Mouse (Mus musculus) stomach, embryonic 14.5 days (tissue): ENCODE data around the gene Plcd3. TPM values are rescaled to one million over a fixed set of nuclear protein-coding genes. Genes with fewer than 3 reads are reported as not detected.
A peak's percentile ranks its signal among the peaks of the same experiment; 100 is the strongest.

Experiments
- ATAC-seq: fragments of 200-750 bp; cut with Nextera tagmentation; 2 replicates; pipeline ENCODE4 v1.8.0; 2017; ENCODE audit warnings: low read depth, moderate TSS enrichment; ENCODE audit not compliant: insufficient number of reproducible peaks, insufficient read depth, low FRiP score
- H3K27ac ChIP-seq: fragments of 300-500 bp; sonication (generic); 2 replicates; pipeline ENCODE4 v1.5.1; 2014; ENCODE audit warnings: mild to moderate bottlenecking, low read length, moderate library complexity, mixed read lengths
- H3K27me3 ChIP-seq: fragments of 300-500 bp; sonication (generic); 2 replicates; pipeline ENCODE4 v1.6.1; 2014; ENCODE audit warnings: low read length, control low read depth, mixed read lengths; ENCODE audit not compliant: control insufficient read depth, insufficient read depth
- H3K36me3 ChIP-seq: fragments of 300-500 bp; sonication (generic); 2 replicates; pipeline ENCODE4 v1.6.1; 2014; ENCODE audit warnings: mild to moderate bottlenecking, control low read depth, low read length, moderate library complexity, mixed read lengths; ENCODE audit not compliant: control insufficient read depth, insufficient read depth
- H3K4me1 ChIP-seq: fragments of 300-500 bp; sonication (generic); 2 replicates; pipeline ENCODE4 v1.6.1; 2014; ENCODE audit warnings: low read length, control low read depth, mixed read lengths; ENCODE audit not compliant: control insufficient read depth, insufficient read depth
- H3K4me2 ChIP-seq: fragments of 300-500 bp; sonication (generic); replicated peaks from 2 replicates; pipeline ENCODE4 v1.6.1; 2014; ENCODE audit warnings: low read depth, low read length, control low read depth
- H3K4me3 ChIP-seq: fragments of 300-500 bp; sonication (generic); 2 replicates; pipeline ENCODE4 v1.5.1; 2014; ENCODE audit warnings: low read depth, low read length, control low read depth
- H3K9ac ChIP-seq: fragments of 300-500 bp; sonication (generic); replicated peaks from 2 replicates; pipeline ENCODE4 v1.6.1; 2014; ENCODE audit warnings: low read depth, mild to moderate bottlenecking, control low read depth, low read length, moderate library complexity, mixed read lengths
- H3K9me3 ChIP-seq: fragments of 300-500 bp; sonication (generic); 2 replicates; pipeline ENCODE4 v1.6.1; 2016; ENCODE audit warnings: low read depth, low read length, control low read depth; ENCODE audit not compliant: control insufficient read depth
- WGBS: fragments of 180-500 bp; shearing (Covaris S2); extraction: QIAGEN DNeasy Blood & Tissue Kit; methylation state at CpG from one replicate; pipeline ENCODE4 v1.1.7; 2014; 5-methylcytosine and 5-hydroxymethylcytosine counted together
- polyA plus RNA-seq: library from polyadenylated mRNA; unstranded; fragments of >200 nt; fragmentation: Nextera tagmentation; extraction: Ambion mirVana; gene quantifications from 2 replicates; pipeline ENCODE4 v1.2.1, GENCODE M21; 2014

The Plcd3 gene
- polyA plus RNA-seq, 1 experiment from 2014 or later: 2.5 TPM

DNA sequence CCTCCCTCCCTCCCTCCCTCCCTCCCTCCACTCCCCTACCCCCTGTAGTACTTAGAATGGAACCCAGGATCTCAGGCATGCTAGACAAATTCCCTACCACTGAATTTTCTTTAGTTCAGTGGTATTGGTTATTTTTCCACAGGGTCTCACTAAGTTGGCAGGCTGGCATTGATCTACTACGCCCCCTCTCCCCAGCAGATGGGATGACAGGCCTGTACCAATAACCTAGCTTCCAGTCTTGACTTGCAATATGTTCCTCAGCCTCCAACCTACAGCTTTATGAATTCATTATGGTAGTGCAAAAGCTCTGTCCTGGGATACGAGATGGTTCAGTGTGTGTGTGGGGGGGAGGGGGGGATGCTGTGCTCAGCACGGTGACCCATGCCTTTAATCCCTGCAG is 77.5 kb downstream of the Plcd3 start:
- no peak overlapping the region for H3K4me3 ChIP-seq
- no peaks in the 10 kb centered on the region for H3K9me3 ChIP-seq
- H3K27me3 ChIP-seq: no peaks in the 10 kb centered on the region
- no peak overlapping the region for H3K4me2 ChIP-seq
- WGBS: 89% methylated on average over 3 of the region's 3 CpGs
- no peak overlapping the region for H3K9ac ChIP-seq
- H3K36me3 ChIP-seq: peaks cover 7% of the 10 kb centered on the region; the same call in 1 of the 2 replicates
- H3K4me1 ChIP-seq: peaks cover 16% of the 10 kb centered on the region; the same call in 1 of the 2 replicates
- no peak overlapping the region for H3K27ac ChIP-seq
- no peak for ATAC-seq

DNA sequence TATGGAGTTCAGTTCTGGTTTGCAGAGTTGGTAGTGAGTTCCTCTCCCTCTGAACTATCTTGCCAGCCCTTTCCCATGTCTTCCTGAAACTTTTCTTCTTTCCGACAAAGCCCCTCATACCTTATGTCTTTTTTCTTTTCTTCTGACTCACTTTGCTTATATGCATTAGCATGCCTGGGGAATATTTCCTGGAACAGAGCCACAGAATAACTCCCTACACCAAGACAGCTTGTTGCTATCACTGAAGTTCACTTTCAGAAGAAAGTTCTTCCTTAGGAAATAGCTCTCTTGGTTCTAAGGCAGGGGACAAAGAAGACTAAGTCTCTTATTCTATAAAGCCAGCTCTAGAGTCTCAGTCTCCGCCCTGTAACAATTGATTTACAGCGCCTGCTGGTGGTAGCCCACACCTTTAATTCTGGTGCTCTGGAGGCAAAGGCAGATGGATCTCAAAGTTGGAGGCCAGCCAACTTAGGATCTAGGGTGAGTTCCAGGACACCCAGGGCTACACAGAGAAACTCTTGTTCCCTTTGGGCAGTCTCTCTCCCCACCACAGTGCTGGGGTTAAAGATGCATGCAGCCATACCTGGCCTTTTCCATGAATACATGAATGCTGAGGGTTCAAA is 80.6 kb downstream of the Plcd3 start:
- peaks cover 11% of the 10 kb centered on the region; the same call in 1 of the 2 replicates for H3K4me1 ChIP-seq
- 56% methylated on average over 3 of the region's 3 CpGs for WGBS
- no peaks in the 10 kb centered on the region for H3K27me3 ChIP-seq
- no peak overlapping the region for H3K4me3 ChIP-seq
- no peak overlapping the region for H3K4me2 ChIP-seq
- H3K9ac ChIP-seq: no peak overlapping the region
- H3K9me3 ChIP-seq: no peaks in the 10 kb centered on the region
- ATAC-seq: no peak
- peak overlapping the region; percentile 69 for H3K27ac ChIP-seq
- peaks cover 7% of the 10 kb centered on the region; the same call in 1 of the 2 replicates for H3K36me3 ChIP-seq

Other genes starting within 250 kb of the Plcd3 start
- gene Eftud2, start 220.7 kb downstream of the Plcd3 start, polyA plus RNA-seq: 148 and 168 TPM in 2 replicates
- gene Ccdc103, start 220.5 kb downstream of the Plcd3 start, polyA plus RNA-seq: 1.3 and 1.7 TPM in 2 replicates
- not detected in 2 replicates for gene Fam187a, start 216.5 kb downstream of the Plcd3 start, polyA plus RNA-seq
- gene Gfap, start 200.7 kb downstream of the Plcd3 start, polyA plus RNA-seq: 0.34 and 0.62 TPM in 2 replicates
- 7.9 and 10.0 TPM in 2 replicates for gene Kif18b, start 176.5 kb downstream of the Plcd3 start, polyA plus RNA-seq
- 9.4 and 11.1 TPM in 2 replicates for gene C1ql1, start 155.0 kb downstream of the Plcd3 start, polyA plus RNA-seq
- 55.1 and 62.4 TPM in 2 replicates for gene Nmt1, start 73.5 kb downstream of the Plcd3 start, polyA plus RNA-seq
- 185 and 198 TPM in 2 replicates for gene Dcakd, start 73.3 kb downstream of the Plcd3 start, polyA plus RNA-seq
- 17.7 and 20.4 TPM in 2 replicates for gene Acbd4, start within 50 bp of the Plcd3 start, polyA plus RNA-seq
- gene Hexim1, start 14.6 kb upstream of the Plcd3 start, polyA plus RNA-seq: 7.6 and 7.7 TPM in 2 replicates
- 7.3 and 9.1 TPM in 2 replicates for gene Hexim2, start 30.8 kb upstream of the Plcd3 start, polyA plus RNA-seq
- 1.7 and 2.3 TPM in 2 replicates for gene Fmnl1, start 69.4 kb upstream of the Plcd3 start, polyA plus RNA-seq
- gene 1700023F06Rik, start 106.9 kb upstream of the Plcd3 start, polyA plus RNA-seq: 1.5 and 1.8 TPM in 2 replicates
- not detected in 2 replicates for gene Spata32, start 116.8 kb upstream of the Plcd3 start, polyA plus RNA-seq
- gene Map3k14, start 165.8 kb upstream of the Plcd3 start, polyA plus RNA-seq: 5.6 and 6.0 TPM in 2 replicates